Mouse (Mus musculus): ENCODE measurements around the gene Spata31d1b.

GRCm38 (mm10) chr13:59704562-59704961 lies 7.5 kb upstream of the Spata31d1b start:
- no peak for TF ChIP-seq POLR2A (IDR thresholded peaks at IDR 0.05; ENCODE audit: control insufficient read depth, extremely low read depth, insufficient read depth, low read length, poor library complexity)
- TF ChIP-seq CTCF (IDR thresholded peaks at IDR 0.05; ENCODE audit: borderline replicate concordance, control insufficient read depth, extremely low read depth, insufficient read depth, low read length, poor library complexity), result no peak
